Mouse (Mus musculus) CD8-positive naive resting alpha-beta T cell, adult 2 months (primary cell): ENCODE data around the gene Sgpl1.

Source experiments
- DNase-seq, 2 experiments: peaks; one replicate each; pipeline ENCODE4 v3.0.0; 2022; ENCODE audit warnings: low read depth in 2 of 2, low spot score in 2 of 2

Gene Sgpl1

GRCm38 (mm10) chr10:61147157-61148040 lies at the start of gene Sgpl1:
Gene Sgpl1, minus strand, starts transcription at chr10:61147703.
- DNase-seq: peak; percentile 84 to 85

- no peak for DNase-seq
Measured at GRCm38 (mm10) chr10:61195718-61196291, 48.3 kb upstream of the Sgpl1 start.

GRCm38 (mm10) chr10:61195216-61195615 lies 47.7 kb upstream of the Sgpl1 start:
- no peak for DNase-seq

- no peak for DNase-seq
Measured at GRCm38 (mm10) chr10:61194611-61195010, 47.1 kb upstream of the Sgpl1 start.

- DNase-seq: no peak
Measured at GRCm38 (mm10) chr10:61188010-61188409, 40.5 kb upstream of the Sgpl1 start.

- DNase-seq: no peak
Measured at GRCm38 (mm10) chr10:61187001-61187400, 39.5 kb upstream of the Sgpl1 start.

- no peak for DNase-seq
Measured at GRCm38 (mm10) chr10:61179927-61180326, 32.4 kb upstream of the Sgpl1 start.

- DNase-seq: no peak
Measured at GRCm38 (mm10) chr10:61178687-61179086, 31.2 kb upstream of the Sgpl1 start.

- no peak for DNase-seq
Measured at GRCm38 (mm10) chr10:61177751-61178150, 30.2 kb upstream of the Sgpl1 start.

GRCm38 (mm10) chr10:61176221-61176790 lies 28.8 kb upstream of the Sgpl1 start:
- DNase-seq: no peak

- DNase-seq: no peak
Measured at GRCm38 (mm10) chr10:61175442-61176204, 28.1 kb upstream of the Sgpl1 start.

GRCm38 (mm10) chr10:61174711-61175441 lies 27.4 kb upstream of the Sgpl1 start:
- no peak for DNase-seq

GRCm38 (mm10) chr10:61172496-61172895 lies 25.0 kb upstream of the Sgpl1 start:
- no peak for DNase-seq

- no peak for DNase-seq
Measured at GRCm38 (mm10) chr10:61171654-61172053, 24.2 kb upstream of the Sgpl1 start, which contains the start of gene Tbata. Gene Tbata, plus strand, starts transcription at chr10:61171954.

- DNase-seq: no peak
Measured at GRCm38 (mm10) chr10:61168393-61168792, 20.9 kb upstream of the Sgpl1 start.

- DNase-seq: no peak
Measured at GRCm38 (mm10) chr10:61167333-61168096, 20.0 kb upstream of the Sgpl1 start.

- no peak for DNase-seq
Measured at GRCm38 (mm10) chr10:61162366-61162765, 14.9 kb upstream of the Sgpl1 start.

GRCm38 (mm10) chr10:61160671-61161070 lies 13.2 kb upstream of the Sgpl1 start:
- no peak for DNase-seq

- DNase-seq: no peak
Measured at GRCm38 (mm10) chr10:61160089-61160488, 12.6 kb upstream of the Sgpl1 start.

GRCm38 (mm10) chr10:61158594-61158993 lies 11.1 kb upstream of the Sgpl1 start:
- DNase-seq: no peak
